Mouse (Mus musculus): ENCODE data around the gene Kcnd1.

- no peak for TF ChIP-seq CTCF (IDR thresholded peaks at IDR 0.05; ENCODE audit: low read depth, low read length)
- no peak for TF ChIP-seq POLR2A (IDR thresholded peaks at IDR 0.05; ENCODE audit: extremely low read depth, insufficient read depth, low read length)
Observed at GRCm38 (mm10) chrX:7867141-7867540, 45.1 kb downstream of the Kcnd1 start.
